Mouse (Mus musculus): ENCODE measurements around the gene Camta1.

The Camta1 gene

GRCm38 (mm10) chr4:151544191-151544590 lies 317.5 kb downstream of the Camta1 start:
- H3K27me3 ChIP-seq (ENCODE audit: insufficient read depth, low read length), result no peaks in the 10 kb centered on the region
- no peak overlapping the region for H3K4me3 ChIP-seq (replicated peaks; ENCODE audit: low read length)
- TF ChIP-seq CTCF (conservative IDR thresholded peaks at IDR 0.05; ENCODE audit: low read length) (no peak), POU5F1 (IDR thresholded peaks at IDR 0.05; ENCODE audit: borderline replicate concordance, low read length) (no peak)
- no peaks in the 10 kb centered on the region for H3K36me3 ChIP-seq (ENCODE audit: insufficient read depth, low read length)
- H3K9me3 ChIP-seq (ENCODE audit: low read length), result no peaks in the 10 kb centered on the region
- H3K4me1 ChIP-seq (replicated peaks; ENCODE audit: low read depth, low read length), result peaks cover 17% of the 10 kb centered on the region

GRCm38 (mm10) chr4:151540546-151540945 lies 321.1 kb downstream of the Camta1 start:
- H3K4me1 ChIP-seq (replicated peaks; ENCODE audit: low read depth, low read length), result peaks cover 29% of the 10 kb centered on the region
- no peaks in the 10 kb centered on the region for H3K27me3 ChIP-seq (ENCODE audit: insufficient read depth, low read length)
- H3K9me3 ChIP-seq (ENCODE audit: low read length), result no peaks in the 10 kb centered on the region
- no peak overlapping the region for H3K4me3 ChIP-seq (replicated peaks; ENCODE audit: low read length)
- no peaks in the 10 kb centered on the region for H3K36me3 ChIP-seq (ENCODE audit: insufficient read depth, low read length)
- TF ChIP-seq NANOG (IDR thresholded peaks at IDR 0.05; ENCODE audit: borderline replicate concordance, low read length) (no peak), POU5F1 (IDR thresholded peaks at IDR 0.05; ENCODE audit: borderline replicate concordance, low read length) (no peak), CTCF (conservative IDR thresholded peaks at IDR 0.05; ENCODE audit: low read length) (no peak)

- no peaks in the 10 kb centered on the region for H3K9me3 ChIP-seq (ENCODE audit: low read length)
- H3K4me3 ChIP-seq (replicated peaks; ENCODE audit: low read length), result no peak overlapping the region
- no peaks in the 10 kb centered on the region for H3K36me3 ChIP-seq (ENCODE audit: insufficient read depth, low read length)
- no peak for TF ChIP-seq NANOG (IDR thresholded peaks at IDR 0.05; ENCODE audit: borderline replicate concordance, low read length)
- no peak for TF ChIP-seq CTCF (conservative IDR thresholded peaks at IDR 0.05; ENCODE audit: low read length)
- TF ChIP-seq POU5F1 (IDR thresholded peaks at IDR 0.05; ENCODE audit: borderline replicate concordance, low read length), result no peak
- H3K27me3 ChIP-seq (ENCODE audit: insufficient read depth, low read length), result no peaks in the 10 kb centered on the region
- H3K4me1 ChIP-seq (replicated peaks; ENCODE audit: low read depth, low read length), result peaks cover 29% of the 10 kb centered on the region
Observed at GRCm38 (mm10) chr4:151539881-151540280, 321.8 kb downstream of the Camta1 start.

DNA sequence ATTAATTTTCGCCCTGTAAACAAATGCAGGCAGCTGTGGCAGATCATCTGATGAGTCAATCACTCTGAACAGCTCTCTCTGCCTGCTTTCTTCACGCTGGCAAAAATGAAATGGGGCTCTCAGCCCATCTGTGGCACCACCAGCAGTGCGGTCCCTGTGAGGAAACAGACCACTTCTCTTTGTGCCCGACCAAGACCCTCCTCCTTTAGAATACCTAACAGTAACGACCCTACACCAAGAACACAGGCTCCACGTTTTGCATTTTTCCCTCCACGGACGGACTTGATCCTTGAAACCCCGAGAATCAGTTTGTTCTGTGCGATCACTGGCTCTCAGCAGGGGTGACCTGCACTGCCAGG lies 322.5 kb downstream of the Camta1 start:
- Histone ChIP-seq H3K36me3 (ENCODE audit: insufficient read depth, low read length) (no peaks in the 10 kb centered on the region), H3K9me3 (ENCODE audit: low read length) (no peaks in the 10 kb centered on the region), H3K27me3 (ENCODE audit: insufficient read depth, low read length) (no peaks in the 10 kb centered on the region), H3K4me1 (replicated peaks; ENCODE audit: low read depth, low read length) (peaks cover 29% of the 10 kb centered on the region), H3K4me3 (replicated peaks; ENCODE audit: low read length) (no peak overlapping the region)
- no peak for TF ChIP-seq POU5F1 (IDR thresholded peaks at IDR 0.05; ENCODE audit: borderline replicate concordance, low read length)

- no peak for TF ChIP-seq CTCF (conservative IDR thresholded peaks at IDR 0.05; ENCODE audit: low read length)
- no peak for TF ChIP-seq NANOG (IDR thresholded peaks at IDR 0.05; ENCODE audit: borderline replicate concordance, low read length)
- no peak for TF ChIP-seq POU5F1 (IDR thresholded peaks at IDR 0.05; ENCODE audit: borderline replicate concordance, low read length)
- H3K27me3 ChIP-seq (ENCODE audit: insufficient read depth, low read length), result no peaks in the 10 kb centered on the region
- peaks cover 29% of the 10 kb centered on the region for H3K4me1 ChIP-seq (replicated peaks; ENCODE audit: low read depth, low read length)
- H3K9me3 ChIP-seq (ENCODE audit: low read length), result no peaks in the 10 kb centered on the region
- H3K4me3 ChIP-seq (replicated peaks; ENCODE audit: low read length), result no peak overlapping the region
- H3K36me3 ChIP-seq (ENCODE audit: insufficient read depth, low read length), result no peaks in the 10 kb centered on the region
Observed at GRCm38 (mm10) chr4:151538446-151539166, 323.1 kb downstream of the Camta1 start.

GRCm38 (mm10) chr4:151535916-151536450 lies 325.7 kb downstream of the Camta1 start:
- TF ChIP-seq POU5F1 (IDR thresholded peaks at IDR 0.05; ENCODE audit: borderline replicate concordance, low read length) (no peak), CTCF (conservative IDR thresholded peaks at IDR 0.05; ENCODE audit: low read length) (no peak), NANOG (IDR thresholded peaks at IDR 0.05; ENCODE audit: borderline replicate concordance, low read length) (no peak)
- no peaks in the 10 kb centered on the region for H3K9me3 ChIP-seq (ENCODE audit: low read length)
- H3K4me1 ChIP-seq (replicated peaks; ENCODE audit: low read depth, low read length), result peaks cover 29% of the 10 kb centered on the region
- no peak overlapping the region for H3K4me3 ChIP-seq (replicated peaks; ENCODE audit: low read length)
- H3K36me3 ChIP-seq (ENCODE audit: insufficient read depth, low read length), result no peaks in the 10 kb centered on the region
- no peaks in the 10 kb centered on the region for H3K27me3 ChIP-seq (ENCODE audit: insufficient read depth, low read length)

DNA sequence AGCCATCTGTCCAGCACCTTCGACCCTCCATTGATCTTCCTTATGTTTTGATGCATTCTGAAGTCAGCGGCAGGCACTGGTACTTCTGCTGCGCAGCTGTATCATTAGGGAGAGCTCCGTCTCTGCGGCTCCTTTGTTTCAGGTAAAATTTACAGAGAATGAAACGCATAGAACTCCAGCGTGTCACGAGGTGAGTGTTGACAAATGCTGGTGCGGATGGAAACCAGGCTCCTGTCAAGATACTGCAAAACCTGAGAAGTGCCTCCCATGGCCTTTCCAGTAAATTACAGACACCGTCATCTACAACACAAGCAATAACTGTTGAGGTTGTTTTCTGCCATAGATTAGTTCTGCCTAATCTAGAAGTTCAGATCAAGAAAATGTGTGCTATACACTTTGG lies 328.2 kb downstream of the Camta1 start:
- no peaks in the 10 kb centered on the region for H3K27me3 ChIP-seq (ENCODE audit: insufficient read depth, low read length)
- TF ChIP-seq CTCF (conservative IDR thresholded peaks at IDR 0.05; ENCODE audit: low read length) (no peak), NANOG (IDR thresholded peaks at IDR 0.05; ENCODE audit: borderline replicate concordance, low read length) (no peak), POU5F1 (IDR thresholded peaks at IDR 0.05; ENCODE audit: borderline replicate concordance, low read length) (no peak)
- no peaks in the 10 kb centered on the region for H3K36me3 ChIP-seq (ENCODE audit: insufficient read depth, low read length)
- H3K4me1 ChIP-seq (replicated peaks; ENCODE audit: low read depth, low read length), result peaks cover 5% of the 10 kb centered on the region
- H3K4me3 ChIP-seq (replicated peaks; ENCODE audit: low read length), result no peak overlapping the region
- no peaks in the 10 kb centered on the region for H3K9me3 ChIP-seq (ENCODE audit: low read length)

- Histone ChIP-seq H3K27me3 (ENCODE audit: insufficient read depth, low read length) (no peaks in the 10 kb centered on the region), H3K4me3 (replicated peaks; ENCODE audit: low read length) (no peak overlapping the region), H3K4me1 (replicated peaks; ENCODE audit: low read depth, low read length) (no peaks in the 10 kb centered on the region), H3K9me3 (ENCODE audit: low read length) (no peaks in the 10 kb centered on the region), H3K36me3 (ENCODE audit: insufficient read depth, low read length) (no peaks in the 10 kb centered on the region)
- TF ChIP-seq NANOG (IDR thresholded peaks at IDR 0.05; ENCODE audit: borderline replicate concordance, low read length), result no peak
- no peak for TF ChIP-seq POU5F1 (IDR thresholded peaks at IDR 0.05; ENCODE audit: borderline replicate concordance, low read length)
- no peak for TF ChIP-seq CTCF (conservative IDR thresholded peaks at IDR 0.05; ENCODE audit: low read length)
Observed at GRCm38 (mm10) chr4:151528436-151528835, 333.2 kb downstream of the Camta1 start.

DNA sequence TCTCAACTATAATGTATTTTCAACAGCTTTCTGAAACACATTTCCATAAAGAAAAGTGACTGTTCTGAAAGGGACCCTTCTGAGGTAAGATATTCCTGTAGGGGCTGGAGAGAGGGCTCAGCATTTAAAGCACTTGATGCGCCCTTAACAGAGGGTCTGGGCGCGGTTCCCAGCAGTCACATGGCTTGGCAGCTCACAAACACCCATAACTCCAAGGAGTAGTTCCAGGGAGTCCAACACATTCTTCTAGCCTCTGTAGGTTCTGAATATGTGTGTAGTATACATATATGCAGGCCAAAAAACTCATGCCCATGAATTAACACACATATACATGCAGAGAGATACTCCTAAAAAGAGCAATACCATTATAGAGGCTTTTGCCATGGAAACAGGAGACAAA lies 333.9 kb downstream of the Camta1 start:
- Histone ChIP-seq H3K4me1 (replicated peaks; ENCODE audit: low read depth, low read length) (no peaks in the 10 kb centered on the region), H3K36me3 (ENCODE audit: insufficient read depth, low read length) (no peaks in the 10 kb centered on the region), H3K4me3 (replicated peaks; ENCODE audit: low read length) (no peak overlapping the region), H3K27me3 (ENCODE audit: insufficient read depth, low read length) (no peaks in the 10 kb centered on the region), H3K9me3 (ENCODE audit: low read length) (no peaks in the 10 kb centered on the region)
- TF ChIP-seq CTCF (conservative IDR thresholded peaks at IDR 0.05; ENCODE audit: low read length), result no peak
- TF ChIP-seq POU5F1 (IDR thresholded peaks at IDR 0.05; ENCODE audit: borderline replicate concordance, low read length), result no peak
- no peak for TF ChIP-seq NANOG (IDR thresholded peaks at IDR 0.05; ENCODE audit: borderline replicate concordance, low read length)
